Mouse (Mus musculus): ENCODE results near the gene Ankrd35.

GRCm38 (mm10) chr3:96719173-96719572 is 49.2 kb downstream of the Ankrd35 start:
- peak; percentile 55 for TF ChIP-seq CTCF (IDR thresholded peaks at IDR 0.05; ENCODE audit: borderline replicate concordance, extremely low read depth, insufficient read depth, insufficient read length)
- TF ChIP-seq POLR2A (IDR thresholded peaks at IDR 0.05; ENCODE audit: borderline replicate concordance, extremely low read depth, insufficient read depth, insufficient read length, poor library complexity, severe bottlenecking): no peak
